8 mouse cellular contexts compared by ENCODE assay signal in genomic region chr12:8498148-8498571, GRCm38 (mm10). TPM values are rescaled to one million over a fixed set of nuclear protein-coding genes. Genes with fewer than 3 reads are reported as not detected.
DNase-seq lines count a peak whose midpoint lies in the region; ATAC-seq and TF ChIP-seq lines count a peak whose summit lies in the region.

No protein-coding gene starts in this region.

- TF ChIP-seq CTCF in bone marrow, adult 2 months (IDR thresholded peaks at IDR 0.05; ENCODE audit: control insufficient read depth, insufficient read depth, low read length): no peak
- no peak for TF ChIP-seq CTCF in kidney, adult 2 months (conservative IDR thresholded peaks at IDR 0.05; ENCODE audit: insufficient read depth, insufficient read length, low read depth, low read length)

- WGBS in bone marrow, adult 2 months: 22% methylated on average over 8 of the region's 8 CpGs
- WGBS in forebrain, embryonic 16.5 days: 2% methylated on average over 8 of the region's 8 CpGs
- 33% methylated on average over 8 of the region's 8 CpGs for WGBS in kidney, adult 2 months
- 35% methylated on average over 8 of the region's 8 CpGs for WGBS in macrophage (ENCODE audit: missing documents)

- peak overlapping the region; percentile 96 for H3K9ac ChIP-seq in forebrain, embryonic 16.5 days (replicated peaks; ENCODE audit: low read depth, low read length)

- H3K36me3 ChIP-seq in forebrain, embryonic 16.5 days (ENCODE audit: control insufficient read depth, insufficient read depth): no peaks in the 10 kb centered on the region
- no peaks in the 10 kb centered on the region for H3K36me3 ChIP-seq in kidney, adult 2 months (ENCODE audit: control insufficient read depth, insufficient read depth, low read length)
- no peaks in the 10 kb centered on the region for H3K36me3 ChIP-seq in macrophage (ENCODE audit: inconsistent target)

- no peaks in the 10 kb centered on the region for H3K27me3 ChIP-seq in forebrain, embryonic 16.5 days (replicated peaks; ENCODE audit: control insufficient read depth, insufficient read depth, low read length)
- no peaks in the 10 kb centered on the region for H3K27me3 ChIP-seq in kidney, adult 2 months (replicated peaks; ENCODE audit: control insufficient read depth, insufficient read depth, low read length)

- peak overlapping the region; percentile 94 for H3K4me3 ChIP-seq in bone marrow, adult 2 months (replicated peaks; ENCODE audit: control insufficient read depth, low read depth, low read length)
- H3K4me3 ChIP-seq in forebrain, embryonic 16.5 days (replicated peaks; ENCODE audit: low read length): peak overlapping the region; percentile 91
- H3K4me3 ChIP-seq in kidney, adult 2 months (ENCODE audit: insufficient read depth, low read depth, low read length): peak overlapping the region; percentile 92
- peak overlapping the region; percentile 77 for H3K4me3 ChIP-seq in macrophage (ENCODE audit: inconsistent target)

- no peaks in the 10 kb centered on the region; the same call in 1 of the 2 replicates for H3K4me1 ChIP-seq in bone marrow, adult 2 months (ENCODE audit: control insufficient read depth, insufficient read depth, low read length)
- peaks cover 38% of the 10 kb centered on the region for H3K4me1 ChIP-seq in forebrain, embryonic 16.5 days (replicated peaks; ENCODE audit: control insufficient read depth, insufficient read depth, low read length)
- H3K4me1 ChIP-seq in kidney, adult 2 months (ENCODE audit: control insufficient read depth, insufficient read depth, low read length): peaks cover 4% of the 10 kb centered on the region; the same call in 1 of the 2 replicates

- TF ChIP-seq POLR2A in bone marrow, adult 2 months (IDR thresholded peaks at IDR 0.05; ENCODE audit: borderline replicate concordance, control insufficient read depth, low read depth, low read length): no peak; the same call in 1 of the 2 replicates
- no peak for TF ChIP-seq POLR2A in kidney, adult 2 months (IDR thresholded peaks at IDR 0.05; ENCODE audit: low read depth, low read length)

- peak overlapping the region; percentile 88 for H3K4me2 ChIP-seq in forebrain, embryonic 16.5 days (ENCODE audit: low read length)

- H3K27ac ChIP-seq in bone marrow, adult 2 months (ENCODE audit: control insufficient read depth, insufficient read depth, low read depth, low read length, poor library complexity): peak overlapping the region; percentile 49; the same call in 1 of the 2 replicates
- H3K27ac ChIP-seq in forebrain, embryonic 16.5 days (ENCODE audit: low read length): peak overlapping the region; percentile 100
- peak overlapping the region; percentile 82 for H3K27ac ChIP-seq in kidney, adult 2 months (ENCODE audit: insufficient read depth, low read depth, low read length)
- peak overlapping the region; percentile 74 for H3K27ac ChIP-seq in macrophage

- no peak for ATAC-seq in forebrain, embryonic 16.5 days
- no peak for ATAC-seq in activated CD4-positive, CD25-positive, alpha-beta regulatory T cell, adult 4 months

- no peaks in the 10 kb centered on the region for H3K9me3 ChIP-seq in forebrain, embryonic 16.5 days (ENCODE audit: control insufficient read depth, low read length)

- DNase-seq in heart, adult 18-20 months: peak; percentile 40 to 67
- DNase-seq in heart, adult 8-10 months (ENCODE audit: low spot score): no peak
- peak; percentile 41 for DNase-seq in kidney, adult 2 months
- no peak for DNase-seq in ovary, postnatal 36 days (ENCODE audit: low spot score)

- peaks cover 34% of the 10 kb centered on the region for H3K79me2 ChIP-seq in macrophage (ENCODE audit: inconsistent target)

RNA-seq across cellular contexts. Expression of gene Rhob, which starts 1.6 kb away (rescaled TPM):
- 100 to 1,000 TPM; 165 to 172 TPM for total RNA-seq in heart, adult 18-20 months (2021)
- total RNA-seq in heart, adult 8-10 months (2022): 100 to 1,000 TPM; 134 to 157 (median 146) TPM
- polyA plus RNA-seq in bone marrow, adult 2 months (2011; ENCODE audit: insufficient read depth, insufficient read length, low replicate concordance, missing spikeins): 22.7 and 34.2 TPM in 2 replicates
- 70.3 and 74.9 TPM in 2 replicates for polyA plus RNA-seq in forebrain, embryonic 16.5 days (2015; fragmentation: Nextera tagmentation; extraction: Ambion mirVana)
- polyA plus RNA-seq in kidney, adult 2 months (2012; rRNA removed): 128 and 145 TPM in 2 replicates
- total RNA-seq in macrophage (2018; cell fraction: chromatin; rRNA removed): 100 to 1,000 TPM in 6 of 26 experiments, 10 to 100 TPM in 20; 29.2 to 170 (median 66.5) TPM
- 100 to 1,000 TPM in 16 of 26 experiments, 10 to 100 TPM in 10; 69.8 to 600 (median 172) TPM for total RNA-seq in macrophage (2018; cell fraction: cytosol; rRNA removed)
- 100 to 1,000 TPM in 18 of 26 experiments, 10 to 100 TPM in 8; 52.3 to 342 (median 141) TPM for total RNA-seq in macrophage (2018; cell fraction: nucleus; rRNA removed)
- 52.5 to 182 TPM (median 116 TPM) in 3 replicates for polyA plus RNA-seq in macrophage (2018)
- polyA plus RNA-seq in activated CD4-positive, CD25-positive, alpha-beta regulatory T cell, adult 4 months (2017; shearing (Covaris generic)): under 1 TPM; 0.59 to 0.83 TPM

Comparison
In these comparisons a context has a peak if more than half of its experiments do, and no peak if none do; other contexts are left out.
1. DNase-seq: peak in heart, adult 18-20 months (2 of 2) and kidney, adult 2 months (single experiment); none in heart, adult 8-10 months (single experiment) and ovary, postnatal 36 days (single experiment).
2. H3K27ac ChIP-seq: peak in every context shown above with its lines; median percentile 100 in forebrain, embryonic 16.5 days; 82 in kidney, adult 2 months; 74 in macrophage; 49 in bone marrow, adult 2 months.
3. RNA of gene Rhob, which starts 1.6 kb away (polyA plus RNA-seq): 128 to 145 TPM in kidney, adult 2 months, 70.3 to 74.9 TPM in forebrain, embryonic 16.5 days, 52.5 to 182 TPM in macrophage and 22.7 to 34.2 TPM in bone marrow, adult 2 months; 0.59 to 0.83 TPM in activated CD4-positive, CD25-positive, alpha-beta regulatory T cell, adult 4 months; every median in the first group is over 10 times any median in the second.
4. Peak in every context shown above with its lines, with median percentiles within 50 percentile points of each other: H3K4me3 ChIP-seq.